Mouse (Mus musculus) 416B (cell line): ENCODE results near the gene Krt80.
"Not testable (repeated sequence)": the region's sequence is repeated elsewhere in the genome, so short reads cannot be mapped to it uniquely, and the experiment has no call there.

Source experiments
- DNase-seq: peaks from one replicate; pipeline ENCODE4 v3.0.0; 2011; ENCODE audit warnings: low read depth

The Krt80 gene

DNA sequence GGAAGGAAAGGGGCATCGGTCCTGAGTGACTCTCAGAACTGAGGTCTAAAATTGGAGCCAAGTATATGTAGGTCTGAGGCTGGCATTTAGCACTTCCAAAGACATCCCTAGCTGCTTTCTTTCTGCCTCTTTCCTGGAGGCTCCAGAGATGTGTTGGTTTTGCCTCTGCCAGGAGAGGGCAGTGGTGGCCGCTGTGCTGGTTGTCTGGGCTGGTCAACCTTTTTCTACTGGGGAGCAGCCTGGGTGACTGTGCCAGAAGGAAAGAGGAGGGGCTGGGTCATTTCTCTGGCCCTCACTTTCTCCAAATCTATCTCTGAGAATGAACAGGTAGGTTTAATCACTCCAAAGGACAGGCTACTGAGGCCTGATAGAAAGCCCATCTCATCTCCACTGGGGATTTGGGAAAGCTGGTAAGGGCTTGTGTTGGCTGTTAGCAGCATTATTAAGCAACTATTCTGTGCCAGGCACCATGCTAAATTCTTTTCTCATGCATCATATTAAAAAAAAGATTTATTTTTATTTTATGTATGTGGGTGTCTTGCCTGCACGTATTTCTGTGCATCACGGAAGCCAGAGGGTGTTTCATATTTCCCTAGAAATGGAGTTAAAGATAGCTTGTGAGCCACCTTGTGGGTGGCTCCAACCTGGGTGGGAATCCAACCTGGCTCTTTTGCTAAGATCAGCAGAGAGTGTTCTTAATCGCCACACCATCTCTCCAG lies 28.0 kb downstream of the Krt80 start:
- peak; percentile 73 for DNase-seq

DNA sequence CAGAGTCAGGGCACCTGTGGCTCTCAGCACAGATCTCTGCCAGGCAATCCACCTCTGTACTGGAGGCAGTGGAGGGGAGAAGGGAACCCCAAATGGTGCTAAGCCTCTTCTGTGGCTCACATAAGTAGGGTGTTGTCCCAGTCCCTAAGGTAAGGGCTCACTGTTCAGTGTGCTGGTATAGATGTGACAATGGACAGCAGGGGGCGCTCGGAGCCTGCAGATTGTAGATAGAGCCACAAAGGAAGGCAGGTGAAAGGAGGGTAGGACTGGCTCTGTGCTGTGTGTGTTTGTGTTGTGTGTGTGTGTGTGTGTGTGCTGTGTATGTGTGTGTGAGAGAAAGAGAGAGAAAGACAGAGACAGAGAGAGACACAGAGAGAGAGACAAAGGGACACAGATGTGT lies 30.4 kb downstream of the Krt80 start:
- DNase-seq = peak; percentile 91

DNA sequence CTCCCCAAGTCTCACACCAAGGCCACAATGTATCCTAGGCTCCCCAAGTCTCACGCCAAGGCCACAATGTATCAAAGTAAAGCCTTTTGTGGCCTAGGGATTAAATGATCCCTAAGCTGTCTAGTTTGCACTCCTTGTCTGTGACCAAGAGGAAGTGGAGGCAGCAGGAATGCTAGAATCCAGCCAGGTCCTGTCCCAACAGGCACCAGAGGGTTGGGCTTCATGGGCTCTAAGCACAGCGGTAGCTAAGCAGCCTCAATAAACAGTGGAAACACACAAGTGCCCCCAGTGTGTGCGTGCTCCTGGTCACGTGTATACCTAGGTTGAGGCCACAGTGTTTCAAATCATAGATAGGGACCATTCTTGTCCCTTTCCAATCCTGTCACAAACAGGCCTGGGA lies 31.6 kb downstream of the Krt80 start:
- DNase-seq = no peak

DNA sequence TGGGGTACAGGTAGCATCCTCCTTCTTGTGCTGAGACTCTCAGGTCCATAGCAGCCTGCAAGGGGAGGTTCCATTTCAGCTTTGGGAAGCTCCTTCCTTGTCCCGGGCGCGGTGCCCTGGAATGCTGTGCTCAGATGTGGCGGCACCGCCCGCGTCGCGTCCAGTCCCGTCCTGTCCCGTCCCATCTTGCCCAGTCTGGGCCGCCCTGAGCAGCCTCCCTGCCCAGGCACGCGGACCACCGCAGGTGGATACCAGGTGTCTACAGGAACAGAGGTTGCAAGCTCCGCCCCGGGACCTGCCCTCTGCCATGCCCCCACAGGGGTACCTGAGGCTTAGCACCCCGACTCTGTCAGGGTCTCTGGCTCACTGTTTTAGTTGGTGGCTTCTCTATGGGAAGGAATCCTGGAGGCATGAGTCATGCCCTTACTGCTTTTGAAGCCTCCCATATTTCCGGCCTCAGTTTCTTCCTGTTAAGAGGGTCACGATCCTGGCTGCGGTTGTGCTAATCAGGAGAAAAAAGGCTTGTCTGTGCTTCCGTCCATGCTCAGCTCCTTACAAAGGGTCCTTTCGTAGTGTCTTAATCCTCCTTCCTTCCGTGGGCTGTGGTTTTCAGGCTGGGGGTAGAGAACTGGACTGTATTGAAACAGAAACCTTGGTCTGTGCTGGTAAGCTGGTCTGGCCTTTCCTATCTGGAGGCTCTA lies 33.3 kb downstream of the Krt80 start:
- peak; percentile 98 for DNase-seq

DNA sequence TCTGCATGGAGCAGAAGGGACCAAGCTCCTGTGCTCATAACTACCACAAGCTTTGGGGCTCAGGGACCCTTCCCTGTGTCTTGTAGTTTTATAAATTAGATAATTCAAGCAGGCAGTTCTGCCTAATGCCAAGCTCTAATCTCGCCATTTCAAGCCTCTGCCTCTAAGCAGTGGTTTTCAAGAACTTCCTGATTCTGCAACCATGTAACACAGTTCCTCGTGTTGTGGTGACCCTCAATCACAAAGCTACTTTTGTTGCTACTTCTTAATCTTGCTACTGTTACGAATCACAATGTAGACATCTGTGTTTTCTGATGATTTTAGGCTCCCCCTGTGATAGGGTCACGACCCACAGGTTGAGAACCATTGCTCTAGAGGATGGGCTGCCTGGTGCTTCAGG lies 36.3 kb downstream of the Krt80 start:
- peak; percentile 77 for DNase-seq

DNA sequence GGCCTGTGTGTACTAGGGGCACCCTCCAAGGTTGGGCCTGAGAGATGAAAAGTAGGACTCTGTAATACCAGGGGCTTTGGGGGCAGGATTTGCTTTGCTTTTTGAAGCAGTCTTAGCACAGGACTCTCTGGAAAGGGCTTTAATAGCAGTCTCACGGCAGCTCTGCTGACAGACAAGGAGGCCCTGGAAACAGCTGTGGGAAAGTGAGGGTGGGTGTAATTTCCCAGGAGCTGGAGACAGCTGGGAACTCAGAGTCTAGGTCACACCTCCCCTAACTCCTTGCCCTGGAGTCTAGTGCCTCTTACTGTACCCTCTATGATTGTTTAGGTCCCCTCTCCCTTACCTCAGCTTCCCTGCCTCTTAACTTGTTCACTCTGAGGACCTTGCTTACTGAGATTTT lies 36.8 kb downstream of the Krt80 start:
- no peak for DNase-seq

DNA sequence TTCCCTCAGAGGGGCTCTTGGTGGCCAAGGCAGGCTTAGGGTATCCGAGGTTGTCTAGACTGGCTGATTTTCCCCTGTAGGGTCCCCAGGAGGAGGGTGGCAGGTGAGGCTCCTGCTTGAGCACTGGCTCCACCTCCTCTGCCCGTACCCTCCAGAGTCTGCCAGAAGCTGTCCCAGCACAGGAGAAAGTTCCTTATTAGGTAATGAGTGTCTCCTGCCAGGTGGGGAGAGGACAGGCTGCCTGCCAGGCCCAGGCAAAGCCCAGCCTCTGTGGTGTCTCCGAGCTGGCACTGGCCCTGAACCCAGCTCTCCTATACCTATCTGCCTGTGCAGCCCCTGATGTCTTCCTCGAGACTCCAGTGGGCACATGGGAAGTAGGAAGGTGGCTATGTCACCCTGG lies 37.6 kb downstream of the Krt80 start:
- DNase-seq = no peak

DNA sequence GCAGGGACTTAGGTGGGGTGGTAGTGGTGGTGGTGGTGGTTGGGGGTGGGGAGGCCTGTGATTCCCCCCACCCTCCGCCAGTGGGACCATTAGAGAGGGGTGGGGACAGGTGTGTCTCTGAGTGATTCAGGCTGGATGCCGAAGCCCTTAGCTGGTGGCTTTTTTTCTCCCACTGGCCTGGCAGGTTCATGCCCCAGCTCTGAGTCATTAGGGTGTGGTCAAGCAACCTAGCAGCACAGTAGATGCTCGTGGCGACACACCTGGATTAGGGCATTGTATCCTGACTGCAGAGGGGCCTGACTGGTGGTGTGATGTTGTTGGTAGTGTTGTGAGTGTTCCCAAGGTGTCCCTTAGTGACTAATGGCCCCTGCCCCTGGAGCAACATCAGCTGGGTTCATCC lies 38.9 kb downstream of the Krt80 start:
- no peak for DNase-seq

DNA sequence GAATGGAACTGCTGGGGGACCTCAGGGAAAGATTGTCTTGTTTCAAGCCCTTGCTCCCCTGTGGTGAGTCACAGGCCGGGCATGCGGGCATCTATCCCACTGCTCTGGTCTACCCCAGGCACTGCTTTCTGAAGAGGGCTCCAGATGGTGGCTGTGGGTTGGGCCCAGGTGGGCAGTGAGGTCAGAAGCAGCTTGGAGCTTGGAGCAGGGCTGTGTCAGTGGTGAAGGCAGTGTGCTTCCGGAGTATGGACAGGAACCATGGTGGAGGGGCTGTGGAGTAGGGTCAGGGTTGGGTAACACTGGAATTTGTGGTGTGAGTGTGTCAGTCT lies 40.4 kb downstream of the Krt80 start:
- DNase-seq = no peak

DNA sequence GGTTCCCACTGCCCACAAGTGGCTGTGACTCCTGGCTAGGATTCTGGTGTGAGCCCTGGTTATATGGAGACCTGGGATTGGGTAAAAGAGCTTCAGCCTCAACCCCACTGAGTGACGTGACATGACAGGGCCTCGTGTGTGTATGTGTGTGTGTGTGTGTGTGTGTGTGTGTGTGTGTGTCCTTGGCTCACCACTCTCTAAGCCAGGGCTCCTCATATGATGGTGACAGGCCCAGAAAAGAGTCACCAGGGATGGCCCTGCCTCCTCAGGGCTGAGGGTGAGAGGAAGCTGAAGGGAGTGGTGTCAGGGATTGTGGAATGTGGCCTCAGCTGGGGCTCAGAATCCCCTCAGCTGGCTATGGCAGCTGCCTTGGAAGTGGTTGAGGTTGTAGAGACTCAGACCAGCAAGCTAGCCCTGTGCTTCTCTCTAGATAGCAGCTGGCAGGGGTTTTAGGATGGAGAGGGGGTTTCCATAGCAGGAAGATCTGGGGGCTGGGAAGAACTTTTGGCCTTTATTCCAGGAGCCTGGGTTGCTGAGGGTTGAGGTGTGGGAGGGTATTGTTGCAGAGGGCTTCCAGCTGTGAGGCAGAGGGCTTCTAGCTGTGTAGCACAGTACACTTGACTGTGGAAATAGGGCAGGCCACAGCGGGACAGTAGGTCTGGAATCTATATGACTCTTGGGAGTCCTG lies 40.9 kb downstream of the Krt80 start:
- no peak for DNase-seq

DNA sequence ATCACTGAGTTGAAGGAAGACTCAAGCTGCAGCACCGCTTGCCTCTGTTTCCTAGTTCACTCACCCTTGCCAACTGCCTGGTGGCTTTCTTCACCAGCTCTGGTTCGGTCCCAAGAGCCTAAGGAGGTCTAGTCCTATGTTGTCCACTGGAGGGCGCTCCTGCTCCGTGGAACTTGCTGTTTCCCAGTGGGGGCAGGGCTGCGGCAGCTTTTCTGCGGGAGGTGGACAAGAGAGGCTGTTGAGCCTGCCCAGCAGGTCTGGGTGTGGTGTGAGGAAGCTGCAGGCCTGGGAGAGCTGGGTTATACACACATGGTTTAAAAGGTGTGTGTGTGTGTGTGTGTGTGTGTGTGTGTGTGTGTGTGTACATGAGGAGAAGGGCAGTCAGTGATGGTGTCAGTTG lies 42.7 kb downstream of the Krt80 start:
- DNase-seq = peak; percentile 95

DNA sequence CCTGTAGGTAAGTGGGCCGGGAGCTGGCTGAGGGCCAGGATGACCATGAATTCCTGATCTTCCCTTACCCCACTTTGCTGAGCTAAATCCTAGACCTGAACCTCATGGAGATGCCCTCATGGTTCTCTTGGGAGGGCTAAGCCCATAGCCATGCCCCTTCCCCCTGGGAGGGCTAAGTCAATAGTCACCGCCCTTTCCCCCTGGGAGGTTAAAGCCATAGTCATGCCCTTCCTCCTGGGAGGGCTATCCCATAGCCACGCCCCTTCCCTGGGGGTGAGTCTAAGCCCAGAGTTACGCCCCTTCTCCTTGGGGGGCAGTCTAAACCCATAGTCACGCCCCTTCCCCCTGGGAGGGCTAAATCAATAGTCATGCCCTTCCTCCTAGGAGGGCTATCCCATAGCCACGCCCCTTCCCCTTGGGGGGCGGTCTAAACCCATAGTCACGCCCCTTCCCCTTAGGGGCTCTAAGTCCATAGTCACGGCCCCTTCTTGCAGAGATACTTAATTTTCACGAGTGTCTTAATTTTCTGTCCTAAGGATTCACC lies 43.9 kb downstream of the Krt80 start:
- peak; percentile 95 for DNase-seq

DNA sequence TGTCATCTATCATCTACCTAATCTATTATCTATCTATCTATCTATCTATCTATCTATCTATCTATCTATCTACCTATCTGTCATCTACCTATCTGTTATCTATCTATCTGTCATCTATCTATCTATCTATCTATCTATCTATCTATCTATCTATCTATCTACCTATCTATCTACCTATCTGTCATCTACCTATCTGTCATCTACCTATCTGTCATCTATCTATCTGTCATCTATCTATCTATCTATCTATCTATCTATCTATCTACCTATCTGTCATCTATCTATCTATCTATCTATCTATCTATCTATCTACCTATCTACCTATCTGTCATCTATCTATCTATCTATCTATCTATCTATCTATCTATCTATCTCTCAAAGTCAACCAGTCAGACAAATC lies 45.6 kb downstream of the Krt80 start:
- DNase-seq = not testable (repeated sequence)

DNA sequence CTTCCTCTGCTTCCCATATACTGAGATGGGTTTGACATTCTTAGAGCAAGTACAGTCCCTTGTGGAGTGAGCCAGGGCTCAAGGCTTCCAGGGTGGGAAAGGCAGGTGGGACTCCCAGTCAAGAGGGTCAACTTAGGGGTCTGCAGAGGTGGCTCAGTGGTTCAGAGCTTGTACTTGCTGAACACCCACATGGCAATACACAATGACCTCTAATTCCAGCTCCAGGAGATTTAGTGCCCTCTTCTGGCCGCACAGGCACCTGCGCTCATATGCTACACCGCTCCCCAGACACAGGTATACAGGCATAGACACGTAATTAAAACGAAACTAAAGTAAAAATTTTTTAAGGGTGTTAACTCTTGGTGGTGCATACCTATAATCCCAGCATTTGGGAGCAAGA lies 46.5 kb downstream of the Krt80 start:
- DNase-seq = peak; percentile 62

DNA sequence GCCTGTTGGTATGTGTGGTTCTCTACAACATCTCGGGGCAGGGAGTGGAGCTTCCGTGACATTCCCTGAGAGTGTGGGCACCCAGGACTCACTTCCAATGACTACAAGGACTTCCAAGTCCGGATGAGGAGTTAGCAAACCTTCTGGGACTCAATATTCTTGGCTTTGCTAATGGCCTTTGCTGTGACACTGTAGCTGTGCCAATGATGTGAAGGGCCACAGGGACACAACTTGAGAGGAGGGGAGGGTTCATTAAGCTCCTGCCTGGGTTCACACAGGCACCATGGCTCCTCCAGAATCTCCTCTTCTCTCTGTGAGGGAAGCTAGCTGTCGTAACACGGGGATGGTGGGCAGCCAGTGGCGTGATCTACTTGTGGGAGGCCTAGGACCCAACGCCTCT lies 47.3 kb downstream of the Krt80 start:
- DNase-seq = no peak

DNA sequence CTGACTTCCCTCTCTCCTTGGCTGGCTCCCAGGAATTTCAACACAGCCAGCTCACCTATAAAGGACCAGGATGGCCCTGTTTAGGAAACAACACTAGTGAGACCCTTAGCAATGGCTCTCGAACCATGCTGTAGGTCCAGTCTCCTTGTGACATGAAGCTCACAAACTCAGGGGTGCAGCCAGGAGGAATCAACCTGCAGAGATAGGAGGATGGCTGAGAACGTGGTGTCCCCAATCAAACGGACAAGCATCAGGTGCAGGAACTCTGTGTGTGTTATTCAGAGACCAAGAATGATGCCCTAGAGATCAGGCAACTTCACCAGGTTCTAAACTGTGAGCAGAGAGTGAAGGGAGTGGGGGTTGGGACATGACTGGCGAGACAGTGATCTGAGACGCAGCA lies 47.9 kb downstream of the Krt80 start:
- DNase-seq = no peak

DNA sequence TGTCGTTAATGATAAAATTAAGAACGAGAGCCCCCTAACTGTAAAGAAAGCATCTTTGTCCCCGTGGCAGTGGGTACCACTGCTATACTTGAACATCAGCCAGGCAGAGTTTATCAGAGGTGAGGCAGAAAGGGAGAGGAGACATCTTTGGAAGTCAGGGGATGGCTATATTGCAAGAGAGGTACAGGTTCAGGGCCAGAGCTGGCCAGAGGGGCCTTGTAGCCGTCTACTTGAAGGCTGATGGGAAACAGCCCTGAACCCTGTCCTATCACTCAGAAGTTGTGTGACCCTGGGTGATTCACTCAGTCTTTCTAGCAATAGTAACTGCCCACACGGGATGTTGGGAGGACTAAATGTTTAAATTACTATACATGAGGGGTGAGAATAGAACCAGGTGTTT lies 48.8 kb downstream of the Krt80 start:
- DNase-seq = peak; percentile 71

DNA sequence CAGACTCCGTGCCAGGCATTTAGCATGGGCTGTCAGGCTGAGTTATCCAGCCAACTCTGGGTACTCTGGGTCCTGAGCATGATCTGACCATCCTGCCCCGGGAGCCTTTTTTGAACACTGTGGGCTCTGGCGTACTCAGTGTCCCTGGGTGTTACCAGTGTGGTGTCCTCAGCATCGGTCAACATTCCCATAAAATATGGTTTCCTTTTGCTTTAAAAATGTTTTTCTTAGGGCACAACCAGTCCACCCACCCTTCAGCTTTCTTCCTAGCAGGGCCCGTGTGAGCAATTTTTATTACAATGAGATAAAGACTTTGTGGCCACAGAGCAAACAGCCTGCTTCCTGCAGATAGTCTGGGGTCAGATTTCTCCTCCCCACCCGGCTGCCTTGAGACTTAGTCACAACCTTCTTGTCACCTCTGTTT lies 49.3 kb downstream of the Krt80 start:
- peak; percentile 99 for DNase-seq

DNA sequence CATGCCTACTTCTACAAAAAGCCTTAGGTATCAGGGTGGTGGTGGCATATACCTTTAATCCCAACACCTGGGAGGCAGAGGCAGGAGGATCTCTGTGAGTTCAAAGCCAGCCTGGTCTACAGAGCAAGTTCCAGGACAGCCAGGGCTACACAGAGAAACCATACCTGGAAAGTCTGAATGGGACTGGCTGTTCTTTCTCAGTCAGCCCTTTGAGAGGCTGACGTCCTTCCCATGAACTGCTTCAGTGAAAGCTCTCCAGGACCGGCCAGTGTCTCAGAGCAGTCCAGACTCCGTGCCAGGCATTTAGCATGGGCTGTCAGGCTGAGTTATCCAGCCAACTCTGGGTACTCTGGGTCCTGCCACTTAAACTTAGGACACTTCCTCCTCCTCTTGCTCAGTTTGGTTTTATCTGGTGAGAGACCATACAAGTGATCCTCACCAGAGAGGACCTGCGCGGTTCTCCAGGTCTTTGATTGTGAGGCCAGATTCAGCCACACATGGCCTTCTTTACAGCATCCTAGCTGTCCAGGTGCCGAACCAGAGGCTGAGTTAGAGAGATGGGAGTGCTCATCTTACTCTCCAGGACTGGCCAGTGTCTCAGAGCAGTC lies 49.8 kb downstream of the Krt80 start:
- peak; percentile 71 for DNase-seq

DNA sequence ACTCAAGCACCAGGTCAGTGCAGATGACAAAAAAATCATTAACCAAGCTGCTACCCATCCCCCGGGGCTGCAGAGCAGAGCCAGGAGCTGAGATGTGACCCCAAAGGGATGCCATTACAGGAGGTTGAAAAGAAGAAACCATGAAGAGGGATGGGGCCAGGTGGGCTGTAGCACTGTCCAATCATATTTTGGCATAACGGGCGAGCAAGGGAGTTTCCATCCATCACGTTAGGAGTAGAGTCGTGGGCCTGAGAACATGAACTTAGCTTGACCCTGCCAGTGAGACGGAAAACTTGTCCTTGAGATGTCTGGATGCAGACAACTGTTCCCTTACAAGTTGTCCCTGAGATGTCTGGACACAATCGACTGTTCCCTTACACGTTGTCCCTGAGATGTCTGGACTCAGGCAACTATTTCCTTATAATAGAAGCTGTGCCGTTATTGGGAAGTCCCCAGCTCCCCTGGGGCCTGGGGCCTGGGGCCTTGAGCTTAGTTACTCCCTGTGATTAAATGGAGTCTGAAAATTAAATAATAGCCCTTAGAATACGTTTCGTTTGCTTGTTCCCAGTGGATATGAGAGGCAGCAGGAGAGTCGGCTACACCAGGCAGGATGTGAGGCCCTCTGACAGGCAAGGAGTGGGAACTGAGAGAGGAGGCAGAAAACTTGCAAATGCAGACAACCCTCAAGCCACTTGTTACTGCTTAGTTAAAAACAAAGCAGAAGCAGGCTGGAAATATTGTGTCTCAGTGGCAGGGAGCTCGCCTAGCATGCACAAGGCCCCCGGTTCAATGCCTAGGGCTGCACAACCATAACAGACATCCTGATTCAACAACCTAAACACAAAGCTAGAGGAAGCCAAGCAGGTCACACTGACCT lies 50.8 kb downstream of the Krt80 start:
- DNase-seq = no peak

DNA sequence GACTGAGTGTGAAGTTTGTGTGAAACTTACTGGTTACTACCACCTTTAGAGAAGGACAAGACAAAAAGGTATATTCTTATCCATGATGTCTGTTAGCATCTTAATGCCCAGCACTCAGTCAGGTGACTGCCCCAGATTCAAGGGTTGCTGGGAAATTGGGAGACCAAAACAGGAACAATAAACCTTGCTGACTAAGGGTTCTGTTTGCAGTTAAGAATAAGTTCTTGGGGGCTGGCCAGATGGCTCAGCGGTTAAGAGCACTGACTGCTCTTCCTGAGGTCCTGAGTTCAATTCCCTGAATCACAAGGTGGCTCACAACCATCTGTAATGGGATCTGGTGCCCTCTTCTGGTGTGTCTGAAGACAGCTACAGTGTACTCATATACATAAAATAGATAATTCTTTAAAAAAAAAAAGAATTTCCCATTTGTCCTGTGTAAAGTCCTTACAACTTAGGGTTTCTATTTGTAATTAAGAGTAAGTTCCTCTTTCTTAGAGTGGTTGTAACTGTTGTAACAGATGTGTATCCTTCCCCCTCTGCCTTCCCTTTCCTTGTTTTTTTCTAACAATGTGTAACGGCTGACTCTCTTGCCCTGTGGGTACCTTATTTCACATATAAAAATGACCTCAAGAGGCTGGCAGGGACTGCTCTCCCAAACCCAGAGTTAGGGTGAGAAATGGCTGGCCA lies 52.0 kb downstream of the Krt80 start:
- DNase-seq = peak; percentile 95
